Mouse (Mus musculus) cortical plate, adult 2 months (tissue): ENCODE results near the gene Zyg11b.

Experiments used
- CTCF ChIP-seq: fragments of 200-500 bp; IDR thresholded peaks from 2 replicates; pipeline ENCODE4 v1.5.1; 2011; ENCODE audit warnings: mild to moderate bottlenecking, control low read depth, low read length; ENCODE audit not compliant: insufficient read depth; ENCODE audit errors: extremely low read depth
- POLR2A ChIP-seq: fragments of 200-500 bp; IDR thresholded peaks from 2 replicates; pipeline ENCODE4 v1.6.1; 2011; ENCODE audit warnings: mild to moderate bottlenecking, low read length, control low read depth; ENCODE audit not compliant: insufficient read depth; ENCODE audit errors: extremely low read depth

- no peak for TF ChIP-seq POLR2A
- TF ChIP-seq CTCF = no peak
These were observed 23.9 kb downstream of the Zyg11b start for GRCm38 (mm10) chr4:108276973-108277372.
